Mouse (Mus musculus): ENCODE measurements around the gene Arsg.
"Not testable (repeated sequence)": the region's sequence is repeated elsewhere in the genome, so short reads cannot be mapped to it uniquely, and the experiment has no call there.

DNA sequence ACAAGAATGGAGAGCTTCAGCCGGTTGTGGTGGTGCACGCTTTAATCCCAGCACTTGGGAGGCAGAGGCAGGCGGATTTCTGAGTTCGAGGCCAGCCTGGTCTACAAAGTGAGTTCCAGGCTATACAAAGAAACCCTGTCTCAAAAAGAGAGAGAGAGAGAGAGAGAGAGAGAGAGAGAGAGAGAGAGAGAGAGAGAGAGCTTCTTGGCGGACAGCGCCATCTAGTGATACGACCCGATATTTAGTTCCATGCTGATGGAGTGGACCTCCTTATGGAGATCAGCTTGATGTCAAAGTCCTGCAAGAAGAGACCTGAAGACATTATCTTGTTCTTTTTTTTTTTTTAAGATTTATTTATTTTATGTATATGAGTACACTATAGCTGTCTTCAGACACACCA lies 145.9 kb downstream of the Arsg start:
- peak; percentile 79 for TF ChIP-seq CTCF (IDR thresholded peaks at IDR 0.05; ENCODE audit: low read depth)
- TF ChIP-seq EP300 (optimal IDR thresholded peaks at IDR 0.05), result not testable (repeated sequence)
